Mouse (Mus musculus): ENCODE measurements around the gene Ddah1.

The Ddah1 gene

DNA sequence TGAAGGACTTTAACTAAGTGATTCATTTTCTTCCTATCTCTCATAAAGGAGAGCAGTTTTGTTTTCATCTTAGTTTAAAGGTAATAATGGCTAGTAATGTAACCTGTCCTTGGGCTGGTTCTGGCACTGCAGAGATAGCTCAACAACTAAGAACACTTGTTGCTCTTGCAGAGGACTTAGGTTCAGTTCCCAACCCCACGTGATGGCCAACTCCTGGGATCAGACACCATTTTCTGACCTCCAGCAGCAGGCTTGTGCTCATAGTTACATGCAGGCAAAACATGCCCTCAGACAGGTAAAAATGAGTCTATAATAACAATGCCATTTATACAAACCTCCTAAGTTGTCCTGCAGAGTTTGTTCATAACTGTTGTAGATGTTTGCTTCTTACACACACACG, 5.9 kb downstream of the Ddah1 start:
- DNase-seq (ENCODE audit: low spot score), result no peak

DNA sequence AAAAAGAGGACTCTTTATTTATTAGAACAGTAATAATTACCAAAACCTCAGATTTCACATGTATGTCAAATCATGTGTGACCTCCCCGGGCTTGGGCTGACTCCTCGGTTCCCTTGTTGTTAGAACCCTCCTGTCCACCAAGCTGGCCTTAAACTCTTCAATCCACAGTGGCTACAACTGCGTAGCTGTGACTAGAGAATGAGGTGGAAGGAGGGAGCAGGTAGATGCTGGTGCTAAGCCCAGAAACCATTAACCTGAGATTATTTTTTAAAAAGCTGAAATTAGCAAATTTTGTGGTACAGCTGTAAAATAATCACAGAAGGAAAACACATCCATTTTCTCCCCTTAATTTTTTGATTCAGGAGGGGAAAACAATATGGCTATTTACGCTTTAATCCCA, 10.0 kb downstream of the Ddah1 start:
- DNase-seq (ENCODE audit: low spot score), result no peak

- DNase-seq (ENCODE audit: low spot score), result no peak
These were observed 14.9 kb downstream of the Ddah1 start for GRCm38 (mm10) chr3:145773384-145773783.

GRCm38 (mm10) chr3:145774336-145774735, 15.9 kb downstream of the Ddah1 start:
- DNase-seq (ENCODE audit: low spot score), result no peak

GRCm38 (mm10) chr3:145775236-145775635, 16.8 kb downstream of the Ddah1 start:
- no peak for DNase-seq (ENCODE audit: low spot score)

DNA sequence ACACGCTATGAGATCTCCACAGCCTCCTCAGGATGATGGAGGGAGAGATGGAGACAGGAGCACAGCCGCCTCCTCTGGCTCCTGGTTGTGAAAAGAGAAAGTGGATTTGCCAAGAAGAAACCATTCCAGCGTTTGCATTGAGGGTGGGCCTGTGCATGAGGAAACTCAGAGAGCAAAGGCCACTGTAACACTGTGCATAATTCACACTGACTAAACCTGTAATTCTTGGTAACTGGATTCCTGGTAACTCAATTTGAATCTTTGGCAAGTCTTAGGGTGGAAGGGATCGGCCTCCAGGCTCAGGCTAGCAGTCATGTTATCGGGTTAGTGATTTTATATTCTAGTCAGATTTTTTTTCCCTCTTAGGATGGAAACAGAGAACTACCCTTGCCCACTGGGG, 17.4 kb downstream of the Ddah1 start:
- DNase-seq (ENCODE audit: low spot score), result no peak

DNA sequence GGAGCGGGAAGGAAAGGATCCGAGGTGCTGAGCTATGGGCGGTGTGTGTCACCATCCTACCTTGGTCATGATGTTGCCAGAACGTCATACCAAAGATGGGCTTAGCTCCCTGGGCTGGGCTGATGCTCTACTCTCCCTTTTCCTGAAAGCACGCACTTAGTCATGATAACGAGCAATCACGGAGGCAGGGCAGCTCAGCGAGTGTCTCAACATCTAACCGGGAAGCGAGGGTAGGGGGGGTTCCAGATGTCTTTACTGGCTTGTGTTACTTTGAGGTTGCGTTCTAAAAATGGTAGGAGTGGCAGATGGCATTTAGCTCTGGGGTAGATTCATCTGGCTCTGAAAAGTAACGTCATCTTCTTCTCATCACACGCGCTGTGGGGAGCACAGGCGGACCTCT, 18.5 kb downstream of the Ddah1 start:
- DNase-seq (ENCODE audit: low spot score), result no peak

GRCm38 (mm10) chr3:145778406-145778922, 20.0 kb downstream of the Ddah1 start:
- no peak for DNase-seq (ENCODE audit: low spot score)

DNA sequence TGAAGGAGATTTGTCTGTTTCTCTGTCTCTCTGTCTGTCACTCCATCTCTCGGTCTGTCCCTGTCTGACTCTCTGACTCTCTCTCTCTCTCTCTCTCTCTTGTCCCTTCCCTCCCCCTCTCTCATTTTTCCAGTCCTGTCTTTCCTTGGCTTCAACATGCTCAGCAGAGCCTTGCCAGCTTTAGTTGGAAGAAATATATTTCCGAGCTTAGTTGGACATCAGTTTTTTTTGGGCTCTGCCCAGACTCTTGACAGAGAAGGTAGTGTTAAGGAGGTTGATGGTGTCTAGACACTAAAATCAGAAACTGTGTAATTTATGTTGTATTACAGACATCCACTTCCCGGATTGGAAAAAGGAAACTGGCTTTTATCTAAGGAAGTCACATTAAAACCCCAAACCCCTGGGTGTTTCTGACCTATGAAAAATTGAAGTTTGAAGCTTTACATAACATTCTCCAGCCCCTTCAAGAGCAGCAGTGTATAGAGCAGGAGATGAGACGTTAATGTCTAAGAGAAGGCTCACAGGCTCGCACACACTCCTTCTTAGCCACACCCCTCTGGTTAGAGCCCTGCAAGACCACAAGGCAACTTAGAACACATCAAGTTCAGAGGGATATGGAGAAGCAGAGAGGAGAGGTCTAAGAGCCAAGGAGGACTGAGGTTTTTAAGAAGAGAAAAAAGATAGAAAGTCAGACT, 21.0 kb downstream of the Ddah1 start:
- DNase-seq (ENCODE audit: low spot score), result peak; percentile 72

- no peak for DNase-seq (ENCODE audit: low spot score)
These were observed 22.4 kb downstream of the Ddah1 start for GRCm38 (mm10) chr3:145780784-145781442.

GRCm38 (mm10) chr3:145785244-145785643, 26.8 kb downstream of the Ddah1 start:
- no peak for DNase-seq (ENCODE audit: low spot score)

DNA sequence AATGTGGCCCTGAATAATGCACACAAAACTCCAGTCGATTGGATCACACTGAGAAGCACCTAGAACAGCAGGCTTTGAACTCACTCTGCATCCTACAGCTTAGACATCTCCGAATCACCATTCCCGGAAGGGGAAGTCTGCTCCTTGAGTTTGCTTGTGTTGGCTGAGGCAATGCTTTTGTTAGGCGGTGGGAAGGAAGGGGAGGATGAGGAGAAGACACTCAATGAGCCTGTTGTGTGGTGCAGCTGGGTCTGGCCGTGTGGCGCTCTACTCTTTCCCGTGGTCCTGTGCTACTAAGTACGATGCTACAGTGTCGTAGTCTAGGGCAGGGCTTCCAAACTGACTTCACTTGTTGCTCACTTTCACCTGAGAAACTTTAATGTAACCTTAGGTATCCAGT, 28.8 kb downstream of the Ddah1 start:
- DNase-seq (ENCODE audit: low spot score), result no peak

DNA sequence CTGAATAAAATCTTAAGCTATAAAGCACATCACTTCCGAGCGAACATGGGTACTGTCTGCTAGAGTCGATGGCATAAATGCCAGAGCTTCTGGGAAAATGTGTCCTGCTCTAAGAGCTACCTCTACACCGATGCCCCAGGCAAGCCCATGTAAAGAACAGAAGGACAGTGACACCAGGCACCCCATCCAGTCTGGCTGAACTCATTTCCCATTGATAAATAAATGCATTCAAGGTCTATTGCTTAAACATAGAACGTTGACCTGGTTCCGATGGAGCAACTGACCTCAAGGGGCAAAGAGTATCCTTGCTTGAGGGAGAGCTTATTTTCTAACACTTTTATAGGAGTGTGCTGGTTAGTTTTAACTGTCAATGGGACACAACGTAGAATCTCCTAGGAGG, 30.6 kb downstream of the Ddah1 start:
- peak; percentile 26 for DNase-seq (ENCODE audit: low spot score)

GRCm38 (mm10) chr3:145790233-145790632, 31.8 kb downstream of the Ddah1 start:
- DNase-seq (ENCODE audit: low spot score), result no peak

GRCm38 (mm10) chr3:145790709-145791108, 32.2 kb downstream of the Ddah1 start:
- DNase-seq (ENCODE audit: low spot score), result peak; percentile 90

- DNase-seq (ENCODE audit: low spot score), result no peak
These were observed 35.9 kb downstream of the Ddah1 start for GRCm38 (mm10) chr3:145794355-145794754.

GRCm38 (mm10) chr3:145795896-145796295, 37.4 kb downstream of the Ddah1 start:
- no peak for DNase-seq (ENCODE audit: low spot score)

DNA sequence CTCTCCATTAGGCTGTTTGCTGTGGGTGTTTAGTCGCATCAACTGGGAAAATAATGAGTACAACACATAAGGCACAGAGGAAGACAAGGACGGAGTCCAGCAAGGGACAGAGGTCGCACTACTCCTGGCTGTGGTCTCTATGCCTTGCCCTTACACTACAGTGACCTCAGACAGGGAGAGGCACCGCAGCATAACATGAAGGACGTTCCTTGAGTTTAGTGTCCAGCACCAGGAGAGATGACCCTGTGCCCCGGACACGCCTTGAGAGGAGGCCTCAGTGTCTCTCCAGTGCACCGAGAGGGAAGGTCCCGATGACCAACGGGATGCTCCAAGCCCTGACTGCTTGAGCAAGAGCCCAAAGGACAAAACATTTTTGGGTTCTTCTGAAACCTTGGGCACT, 39.6 kb downstream of the Ddah1 start:
- no peak for DNase-seq (ENCODE audit: low spot score)

DNA sequence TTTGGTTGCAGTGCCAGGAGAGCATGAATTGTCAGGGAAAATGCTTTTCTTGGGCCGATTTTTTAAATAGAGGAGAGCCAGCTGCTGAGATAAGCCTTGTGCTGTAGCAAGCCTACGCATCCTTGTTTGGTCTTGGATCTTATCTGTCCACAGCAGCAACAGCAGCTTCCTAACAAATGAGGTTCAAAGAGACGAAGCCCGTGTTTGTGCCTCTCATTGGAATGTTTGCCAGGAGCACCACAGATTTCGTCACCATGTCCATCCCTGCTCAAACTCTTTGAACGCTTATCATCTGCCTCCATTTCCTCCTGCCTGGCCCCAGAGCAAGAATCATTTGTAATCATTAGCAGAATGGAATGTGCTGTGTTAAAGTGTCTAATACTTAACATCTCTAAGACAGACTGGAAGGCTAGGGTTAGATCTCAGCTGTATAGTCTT, 40.3 kb downstream of the Ddah1 start:
- DNase-seq (ENCODE audit: low spot score), result no peak

DNA sequence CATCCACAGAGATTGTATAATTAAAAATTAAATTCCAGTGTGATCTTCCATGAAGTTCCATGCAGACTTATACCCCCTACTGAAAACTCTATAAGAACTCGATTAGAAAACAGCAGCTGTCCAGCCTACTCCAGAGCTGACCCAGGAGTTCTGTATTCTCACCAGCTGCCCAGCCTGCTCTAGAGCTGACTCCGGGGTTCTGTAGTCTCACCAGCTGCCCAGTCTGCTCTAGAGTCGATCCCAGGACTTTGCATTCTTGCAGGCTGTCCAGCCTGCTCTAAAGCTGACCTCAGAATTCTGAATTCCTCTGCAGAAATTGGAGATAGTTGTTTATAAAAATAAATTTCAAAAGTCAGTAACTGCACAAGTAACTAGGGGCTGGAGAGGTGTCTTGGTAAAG, 40.9 kb downstream of the Ddah1 start:
- DNase-seq (ENCODE audit: low spot score), result no peak

DNA sequence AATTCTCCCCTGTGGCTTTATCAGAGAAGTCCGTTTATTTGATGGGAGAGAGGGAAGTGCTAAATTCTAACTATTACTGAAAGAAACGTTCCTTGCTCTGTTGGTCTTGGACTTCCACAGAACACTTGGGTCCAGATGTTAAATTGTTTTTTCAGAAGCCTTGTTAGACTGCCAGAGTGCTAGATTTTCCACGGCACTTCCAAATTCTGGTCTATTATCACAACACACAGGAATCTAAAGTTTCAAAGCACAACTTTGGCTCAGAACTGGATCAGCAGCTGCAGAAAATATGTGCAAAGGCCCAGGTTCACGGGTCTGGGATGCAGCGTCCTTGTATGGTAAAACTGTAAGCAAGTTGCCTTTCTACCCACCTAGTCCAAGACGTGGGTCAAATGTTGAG, 43.6 kb downstream of the Ddah1 start:
- DNase-seq (ENCODE audit: low spot score), result no peak

DNA sequence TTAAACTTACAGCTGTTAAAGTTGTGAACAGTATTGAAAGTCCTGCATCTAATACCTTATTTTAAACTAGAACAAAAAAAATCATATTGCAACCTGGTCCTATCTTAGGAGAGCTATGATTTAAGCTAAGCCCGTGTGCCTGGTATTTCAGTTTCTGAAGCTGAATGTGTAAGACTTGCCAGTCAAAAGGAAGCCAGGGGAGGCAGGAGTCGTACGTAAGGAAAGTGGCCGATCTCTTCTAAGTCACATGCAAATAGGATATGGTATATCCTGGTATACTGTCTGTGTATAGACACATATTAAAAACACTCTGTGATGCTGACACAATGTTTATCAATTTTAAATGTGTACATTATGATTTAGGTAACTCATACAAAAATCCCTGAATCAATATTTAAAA, 47.4 kb downstream of the Ddah1 start:
- DNase-seq (ENCODE audit: low spot score), result no peak

GRCm38 (mm10) chr3:145806502-145806901, 48.0 kb downstream of the Ddah1 start:
- no peak for DNase-seq (ENCODE audit: low spot score)

DNA sequence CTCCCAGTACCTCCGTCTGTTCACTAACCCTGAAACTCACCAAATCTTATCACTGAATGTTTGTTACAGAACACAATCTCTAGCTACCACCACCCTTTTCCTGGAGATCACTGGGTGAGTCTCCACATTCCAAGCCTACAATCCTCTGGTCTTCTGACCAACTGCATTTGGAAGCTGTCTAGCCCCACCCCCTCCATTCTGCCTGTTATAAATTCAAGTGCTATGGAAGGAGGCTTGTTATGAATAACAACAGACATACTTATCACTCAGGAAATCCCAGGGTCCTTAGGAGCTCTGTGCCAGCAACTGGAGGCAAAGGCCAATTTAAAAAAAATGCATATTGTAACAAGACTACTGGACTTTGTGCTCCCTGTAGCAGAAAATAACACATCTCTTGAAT, 58.3 kb downstream of the Ddah1 start:
- no peak for DNase-seq (ENCODE audit: low spot score)
